27 mouse cellular contexts compared by ENCODE assay signal in the genomic region with DNA sequence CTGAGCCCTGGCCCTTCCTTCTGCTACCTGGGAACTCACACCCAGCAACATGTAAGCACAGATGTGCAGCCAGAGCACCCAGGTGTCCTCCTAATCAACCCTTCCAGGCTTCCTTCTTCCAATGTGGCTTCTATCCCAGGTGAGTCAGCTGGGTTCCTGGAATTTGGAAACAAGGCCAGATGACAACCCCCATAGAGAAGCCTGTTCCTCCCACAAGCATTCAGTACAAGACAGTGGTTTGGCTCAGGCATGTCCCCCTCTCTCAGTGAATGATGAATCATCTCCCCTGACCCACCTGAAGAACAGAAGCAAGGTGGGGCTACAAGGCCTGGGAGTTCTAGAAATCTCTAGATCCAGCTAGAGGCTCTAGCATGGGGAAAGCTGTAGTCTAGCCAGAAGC. TPM values are rescaled to one million over a fixed set of nuclear protein-coding genes. Genes with fewer than 3 reads are reported as not detected.
"Had no signal": no experiment of that assay in that cellular context is flagged by ENCODE, and none has a peak within 500 bp of the region (broad histone marks: within the 10 kb centered on the region; RNA-seq: fewer than 3 reads in every experiment).

No protein-coding gene starts in this region.

- H3K4me1 ChIP-seq: embryonic facial prominence, embryonic 12.5 days; forebrain, embryonic 12.5 days; forebrain, embryonic 13.5 days; forebrain, embryonic 15.5 days had no signal

- H3K36me3 ChIP-seq: embryonic facial prominence, embryonic 10.5 days; embryonic facial prominence, embryonic 12.5 days; embryonic facial prominence, embryonic 13.5 days; embryonic facial prominence, embryonic 15.5 days; forebrain, embryonic 10.5 days; forebrain, embryonic 12.5 days; forebrain, embryonic 15.5 days; heart, embryonic 10.5 days had no signal

- H3K9ac ChIP-seq: embryonic facial prominence, embryonic 12.5 days; embryonic facial prominence, embryonic 13.5 days; embryonic facial prominence, embryonic 15.5 days; forebrain, embryonic 12.5 days; forebrain, embryonic 13.5 days; forebrain, embryonic 15.5 days; forebrain, postnatal 0 days had no signal

- ATAC-seq: forebrain, embryonic 13.5 days; forebrain, embryonic 14.5 days; forebrain, embryonic 15.5 days; forebrain, embryonic 16.5 days; forebrain, postnatal 0 days had no signal

- DNase-seq: cerebellum, adult 9-11 months; cerebellum, postnatal 10 days; cerebellum, postnatal 14 days; cerebellum, postnatal 25 days; cerebellum, postnatal 36 days; embryo, embryonic 11 days; forebrain, postnatal 0 days; gastrocnemius, adult 2 months; gastrocnemius, postnatal 10 days; gastrocnemius, postnatal 14 days; gastrocnemius, postnatal 25 days; gastrocnemius, postnatal 36 days; heart, adult 11 months; heart, adult 18-20 months; heart, adult 2 months had no signal

- H3K9me3 ChIP-seq: embryonic facial prominence, embryonic 10.5 days; embryonic facial prominence, embryonic 12.5 days; embryonic facial prominence, embryonic 13.5 days; embryonic facial prominence, embryonic 15.5 days; forebrain, embryonic 10.5 days; forebrain, embryonic 12.5 days; forebrain, embryonic 13.5 days; forebrain, embryonic 15.5 days; heart, embryonic 10.5 days had no signal

- H3K27me3 ChIP-seq: embryonic facial prominence, embryonic 12.5 days; embryonic facial prominence, embryonic 15.5 days; forebrain, embryonic 12.5 days; forebrain, embryonic 13.5 days; forebrain, embryonic 15.5 days had no signal

- H3K4me3 ChIP-seq: embryonic facial prominence, embryonic 10.5 days; embryonic facial prominence, embryonic 12.5 days; embryonic facial prominence, embryonic 13.5 days; embryonic facial prominence, embryonic 15.5 days; erythroblast, embryonic 14.5 days; forebrain, embryonic 10.5 days; forebrain, embryonic 12.5 days; forebrain, embryonic 13.5 days; forebrain, embryonic 15.5 days; gastrocnemius, adult 2 months; heart, adult 2 months; heart, embryonic 10.5 days had no signal

- H3K27ac ChIP-seq: embryonic facial prominence, embryonic 10.5 days; embryonic facial prominence, embryonic 12.5 days; embryonic facial prominence, embryonic 13.5 days; embryonic facial prominence, embryonic 15.5 days; forebrain, embryonic 10.5 days; forebrain, embryonic 12.5 days; forebrain, embryonic 13.5 days; forebrain, embryonic 15.5 days; gastrocnemius, adult 2 months; heart, adult 2 months; heart, embryonic 10.5 days had no signal

- H3K4me2 ChIP-seq: embryonic facial prominence, embryonic 12.5 days; embryonic facial prominence, embryonic 13.5 days; embryonic facial prominence, embryonic 15.5 days; forebrain, embryonic 12.5 days; forebrain, embryonic 13.5 days; forebrain, embryonic 15.5 days had no signal

RNA-seq across cellular contexts. Expression of a gene that starts 24.8 kb away (rescaled TPM):
- polyA plus RNA-seq: erythroblast, embryonic 14.5 days had no signal
